Mouse (Mus musculus) ovary, postnatal 10 days (tissue): ENCODE results near the gene Smok3b.

Experiments
- DNase-seq: peaks from one replicate; pipeline ENCODE4 v3.0.0; 2022; ENCODE audit warnings: low spot score

Gene Smok3b

GRCm38 (mm10) chr5:138085421-138085911 lies 64.2 kb downstream of the Smok3b start:
- no peak for DNase-seq

DNA sequence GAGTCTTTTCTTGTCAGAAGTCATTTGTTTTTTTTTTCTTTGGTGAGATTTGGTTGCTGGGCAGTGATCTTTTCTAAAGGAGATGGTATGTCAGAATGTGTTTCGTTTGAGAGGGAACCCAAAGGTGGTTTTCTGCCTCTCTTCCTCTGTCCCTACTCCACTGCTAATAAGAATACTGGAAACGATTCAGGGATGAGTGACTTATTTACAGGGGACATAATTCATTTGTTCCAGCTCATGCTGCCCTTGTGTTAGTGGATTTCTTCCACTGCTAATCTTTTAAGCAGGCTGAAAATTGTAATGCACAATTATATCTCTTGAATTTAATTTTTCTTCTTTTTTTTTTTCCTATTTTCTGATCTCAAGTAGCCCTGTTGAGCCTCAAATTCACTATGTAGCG lies 65.6 kb downstream of the Smok3b start:
- DNase-seq, result no peak

DNA sequence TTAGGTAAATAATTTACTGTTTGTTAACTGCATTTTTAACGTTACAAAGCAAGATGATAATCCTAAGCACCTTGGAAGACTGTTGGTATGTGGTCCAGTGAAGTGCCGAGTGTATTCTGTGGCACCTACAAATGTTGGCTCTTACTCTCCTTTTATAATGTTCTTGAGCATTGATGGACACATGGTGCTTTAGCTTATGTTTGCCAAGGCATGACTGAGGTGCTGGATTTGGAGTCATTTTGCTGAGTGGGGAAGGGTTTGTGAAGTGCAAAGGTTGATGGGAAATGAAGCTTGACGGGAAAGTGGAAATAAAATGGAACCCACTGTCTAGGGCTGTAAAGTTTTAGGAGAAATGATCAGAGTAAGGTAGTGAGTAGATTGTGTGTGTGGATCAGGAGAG lies 67.1 kb downstream of the Smok3b start:
- no peak for DNase-seq

DNA sequence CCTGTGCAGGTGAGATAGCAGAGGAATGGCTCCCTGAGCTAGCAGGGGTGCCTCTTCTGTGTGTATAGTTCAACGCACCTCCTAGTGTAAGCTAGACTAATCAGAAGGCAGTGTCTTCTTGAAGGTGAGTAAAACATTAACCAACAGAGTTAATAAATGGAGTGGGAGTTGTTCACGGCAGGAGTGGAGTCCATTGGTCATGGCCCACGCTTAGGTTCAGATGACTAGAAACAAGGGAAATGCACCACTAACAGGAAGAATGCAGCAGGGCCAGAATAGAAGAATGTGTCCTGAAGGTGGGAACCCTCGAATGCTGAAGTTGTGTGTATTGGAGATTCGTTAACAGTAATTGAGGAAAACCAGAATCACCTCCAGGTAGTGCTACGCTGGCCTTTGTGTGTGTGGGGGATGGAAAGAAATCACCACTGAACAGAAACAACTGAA lies 67.9 kb downstream of the Smok3b start:
- no peak for DNase-seq

- no peak for DNase-seq
Observed at GRCm38 (mm10) chr5:138090271-138090670, 69.0 kb downstream of the Smok3b start.

DNA sequence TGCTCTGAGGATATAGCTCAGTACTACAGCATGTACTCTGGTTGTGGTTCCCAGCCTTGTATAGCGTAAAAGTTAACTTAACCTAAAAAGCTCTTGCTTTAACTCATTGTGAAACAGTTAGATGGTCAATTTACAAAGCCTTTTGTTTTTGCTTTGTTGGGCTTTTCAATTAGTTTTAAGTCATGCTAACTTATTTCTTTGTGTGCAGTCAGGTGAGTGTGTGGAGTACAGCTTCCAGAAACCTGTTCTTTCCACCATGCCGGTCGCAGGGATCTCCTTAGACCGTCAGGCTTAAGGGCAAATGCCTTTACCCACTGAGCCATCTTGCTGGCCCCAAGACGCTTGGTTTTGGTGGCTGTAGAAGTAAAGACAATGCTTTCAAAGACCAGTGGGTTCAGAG lies 69.5 kb downstream of the Smok3b start:
- no peak for DNase-seq

- no peak for DNase-seq
Observed at GRCm38 (mm10) chr5:138092771-138093170, 71.5 kb downstream of the Smok3b start.

DNA sequence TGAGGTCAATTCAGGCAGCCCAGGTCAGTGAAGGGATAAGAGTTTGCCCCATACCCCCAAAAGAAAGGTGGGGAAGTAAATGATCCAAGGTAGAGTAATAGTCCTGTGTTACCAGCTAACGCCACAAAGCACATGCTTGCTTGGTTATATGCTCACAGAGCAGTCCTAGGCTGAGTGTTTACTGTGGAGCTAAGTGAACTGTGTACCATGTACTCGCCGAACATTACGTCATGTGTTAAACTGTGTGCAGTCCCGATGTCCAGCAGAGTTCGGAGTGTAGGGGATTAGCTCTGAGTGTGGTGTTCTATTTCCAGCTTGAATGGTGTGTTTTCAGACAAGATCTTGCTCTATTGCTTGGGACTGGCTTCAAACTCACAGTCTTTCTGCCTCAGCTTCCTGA lies 73.2 kb downstream of the Smok3b start:
- no peak for DNase-seq
